Mouse (Mus musculus) small intestine, adult 2 months (tissue): ENCODE results near the gene Tex22. TPM values are rescaled to one million over a fixed set of nuclear protein-coding genes. Genes with fewer than 3 reads are reported as not detected.

Experiments
- H3K27ac ChIP-seq: fragments of 200-500 bp; 2 replicates; pipeline ENCODE4 v1.5.1; 2012; ENCODE audit warnings: low read depth, low read length, control low read depth, inconsistent platforms; ENCODE audit not compliant: insufficient read depth
- H3K27me3 ChIP-seq: fragments of 200-500 bp; 2 replicates; pipeline ENCODE4 v1.6.1; 2012; ENCODE audit warnings: mild to moderate bottlenecking, moderate library complexity, low read length, inconsistent platforms; ENCODE audit not compliant: control insufficient read depth, insufficient read depth
- H3K36me3 ChIP-seq: fragments of 200-500 bp; 2 replicates; pipeline ENCODE4 v1.6.1; 2012; ENCODE audit warnings: mild to moderate bottlenecking, low read length, control low read depth, inconsistent platforms; ENCODE audit not compliant: control insufficient read depth, insufficient read depth
- H3K4me1 ChIP-seq: fragments of 200-500 bp; 2 replicates; pipeline ENCODE4 v1.6.1; 2012; ENCODE audit warnings: low read length, inconsistent platforms, mixed read lengths; ENCODE audit not compliant: control insufficient read depth, insufficient read depth, insufficient read length
- H3K4me3 ChIP-seq: fragments of 200-500 bp; 2 replicates; pipeline ENCODE4 v1.5.1; 2012; ENCODE audit warnings: low read depth, mild to moderate bottlenecking, control low read depth, inconsistent platforms, low read length, moderate library complexity
- CTCF ChIP-seq: fragments of 200-500 bp; IDR thresholded peaks from 2 replicates; pipeline ENCODE4 v1.5.1; 2012; ENCODE audit warnings: low read depth, mild to moderate bottlenecking, control low read depth, inconsistent platforms, low read length, moderate library complexity, mixed read lengths; ENCODE audit not compliant: insufficient replicate concordance, insufficient read length; ENCODE audit errors: extremely low read depth
- POLR2A ChIP-seq: fragments of 200-500 bp; IDR thresholded peaks from 2 replicates; pipeline ENCODE4 v1.6.1; 2012; ENCODE audit warnings: low read depth, mild to moderate bottlenecking, control low read depth, inconsistent platforms, low read length, moderate library complexity
- WGBS: fragments of 180-500 bp; shearing (Covaris S2); methylation state at CpG from one replicate; pipeline ENCODE4 v1.1.7; 2018; 5-methylcytosine and 5-hydroxymethylcytosine counted together
- polyA plus RNA-seq: library from polyadenylated mRNA; depleted of rRNA; stranded (reverse); fragments of >200 nt; gene quantifications from 2 replicates; pipeline ENCODE4 v1.2.3, GENCODE M21; 2012

Gene Tex22
- polyA plus RNA-seq, 1 experiment = not detected

DNA sequence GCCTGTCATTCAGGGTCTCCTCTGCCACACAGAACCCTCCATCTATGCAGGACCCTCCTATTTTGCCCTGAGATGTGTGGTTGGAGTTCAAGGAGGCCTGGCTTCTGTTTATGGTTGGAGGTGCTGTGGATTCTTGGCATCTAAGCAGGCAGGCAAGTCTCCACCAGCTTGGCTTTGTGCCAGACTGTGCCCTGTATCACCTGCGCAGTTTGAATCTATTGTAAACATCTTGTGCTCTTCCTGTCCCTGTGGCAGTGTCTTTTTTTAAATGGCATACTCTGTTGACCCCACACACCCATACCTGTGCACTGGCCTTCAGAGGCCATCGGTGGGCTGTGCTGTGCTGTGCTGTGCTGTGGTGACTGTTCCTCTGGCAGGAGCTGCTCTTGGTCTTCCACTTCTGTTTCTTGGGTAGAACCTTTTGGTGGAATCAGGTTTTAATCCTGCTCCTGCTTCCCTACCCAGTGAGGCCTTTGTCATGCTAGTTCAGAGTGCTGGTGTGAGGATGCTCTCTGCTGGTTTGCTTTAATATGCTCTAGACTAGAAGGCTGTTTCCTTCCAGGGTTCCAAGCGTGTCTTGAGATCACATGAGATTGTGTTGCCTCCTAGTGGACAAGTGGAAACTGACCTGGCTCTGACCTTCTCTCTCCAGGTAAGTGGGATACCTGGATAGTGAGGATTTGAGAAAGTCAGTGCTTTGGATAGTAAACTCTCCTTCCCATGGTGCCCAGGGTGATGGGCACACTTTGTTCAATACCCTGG is 29.2 kb upstream of the Tex22 start:
- Histone ChIP-seq H3K36me3 (peaks cover 19% of the 10 kb centered on the region), H3K4me1 (no peaks in the 10 kb centered on the region), H3K27ac (no peak overlapping the region), H3K27me3 (no peaks in the 10 kb centered on the region), H3K4me3 (no peak overlapping the region)
- TF ChIP-seq CTCF = no peak
- TF ChIP-seq POLR2A = no peak
- WGBS = 50% methylated on average over 3 of the region's 3 CpGs

DNA sequence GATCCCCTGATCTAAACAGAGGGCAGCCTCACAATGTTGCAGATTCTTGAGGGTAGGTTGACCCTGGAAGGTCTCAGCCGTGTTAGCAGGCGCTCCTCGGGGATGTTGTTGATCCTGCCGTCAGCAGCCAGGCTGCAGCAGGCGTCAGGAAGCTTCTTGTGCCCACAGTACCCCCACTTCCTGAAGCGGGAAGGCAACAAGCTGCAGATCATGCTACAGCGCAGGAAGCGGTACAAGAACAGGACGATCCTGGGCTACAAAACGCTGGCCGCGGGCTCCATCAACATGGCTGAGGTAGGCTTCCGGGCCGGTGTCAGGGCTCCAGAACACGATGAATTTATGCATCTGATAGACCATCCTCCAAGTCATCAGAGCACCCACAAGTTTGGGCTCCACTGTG is 27.4 kb upstream of the Tex22 start:
- H3K4me3 ChIP-seq = no peak overlapping the region
- H3K27ac ChIP-seq = no peak overlapping the region
- H3K27me3 ChIP-seq = no peaks in the 10 kb centered on the region
- H3K4me1 ChIP-seq = no peaks in the 10 kb centered on the region
- TF ChIP-seq CTCF = no peak
- TF ChIP-seq POLR2A = no peak
- H3K36me3 ChIP-seq = peaks cover 24% of the 10 kb centered on the region
- WGBS = 85% methylated on average over 15 of the region's 15 CpGs

DNA sequence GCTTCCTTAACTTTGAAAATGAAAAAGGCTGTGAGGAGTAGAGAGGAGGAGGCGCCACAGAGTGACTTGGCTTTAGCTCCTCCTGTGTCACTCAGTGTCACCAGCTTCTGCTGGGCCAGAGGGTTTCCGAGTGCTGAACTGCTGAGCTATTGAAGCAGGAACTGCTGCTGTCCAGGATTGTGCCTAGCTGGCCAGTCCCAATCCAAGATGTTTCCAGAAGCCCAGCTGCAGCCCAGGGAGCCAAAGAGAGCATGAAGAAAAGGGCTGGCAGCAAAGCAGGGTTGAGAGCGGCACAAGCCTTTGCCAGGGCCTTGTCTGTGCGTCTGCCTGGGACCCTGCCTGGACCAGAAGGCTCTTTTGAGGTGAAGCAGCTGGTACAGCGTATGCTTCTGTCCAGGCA is 26.2 kb upstream of the Tex22 start:
- whole genome bisulfite sequencing = 96% methylated on average over 5 of the region's 5 CpGs

DNA sequence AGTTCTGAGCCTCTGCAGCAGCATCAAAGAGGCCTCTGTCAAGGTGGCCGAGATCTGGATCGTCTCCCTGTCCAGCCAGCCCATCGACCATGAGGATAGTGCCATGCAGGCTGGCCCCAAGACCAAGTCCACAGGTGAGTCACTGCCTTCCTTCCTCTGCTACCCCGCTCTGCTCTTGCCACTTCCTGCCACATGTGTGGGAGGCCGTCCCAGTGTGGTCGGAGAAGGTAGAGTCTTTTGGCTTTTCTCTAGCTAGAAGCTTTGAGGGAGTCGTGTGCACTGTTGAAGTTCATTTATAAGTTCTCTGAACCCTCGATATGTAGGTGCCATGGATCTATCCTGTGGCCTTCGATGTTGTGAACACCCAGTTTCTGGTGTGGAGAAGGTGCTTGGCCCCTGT is 24.5 kb upstream of the Tex22 start:
- TF ChIP-seq CTCF (no peak), POLR2A (no peak)
- H3K4me1 ChIP-seq = no peaks in the 10 kb centered on the region
- no peak overlapping the region for H3K4me3 ChIP-seq
- 78% methylated on average over 9 of the region's 9 CpGs for whole genome bisulfite sequencing
- H3K27me3 ChIP-seq = no peaks in the 10 kb centered on the region
- peaks cover 41% of the 10 kb centered on the region for H3K36me3 ChIP-seq
- no peak overlapping the region for H3K27ac ChIP-seq

More for the DNA sequence above, 26.2 kb upstream of the Tex22 start:
- H3K27ac ChIP-seq = no peak overlapping the region
- H3K4me3 ChIP-seq = no peak overlapping the region
- peaks cover 30% of the 10 kb centered on the region for H3K36me3 ChIP-seq
- H3K4me1 ChIP-seq = no peaks in the 10 kb centered on the region
- TF ChIP-seq POLR2A (no peak), CTCF (no peak)
- H3K27me3 ChIP-seq = no peaks in the 10 kb centered on the region

DNA sequence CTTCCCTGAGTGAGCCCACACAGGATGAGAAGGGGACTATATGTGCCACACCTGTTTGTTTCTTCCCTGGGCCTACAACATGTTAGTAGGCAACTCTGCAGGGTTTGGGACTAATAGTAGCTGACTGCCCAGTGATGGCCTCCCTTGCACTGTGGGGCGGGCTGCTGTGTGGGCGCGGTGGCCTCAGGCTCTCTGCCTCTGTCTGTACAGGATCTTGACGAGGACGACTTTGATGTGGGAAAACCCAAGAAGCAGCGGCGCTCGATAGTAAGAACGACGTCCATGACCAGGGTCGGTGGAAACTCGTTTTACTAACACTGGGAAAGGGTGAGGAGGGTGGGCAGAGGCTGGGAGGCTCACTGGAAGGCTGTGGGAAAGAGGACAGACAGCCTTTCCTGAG is 23.6 kb upstream of the Tex22 start:
- 89% methylated on average over 12 of the region's 12 CpGs for WGBS
- no peaks in the 10 kb centered on the region for H3K4me1 ChIP-seq
- no peak overlapping the region for H3K4me3 ChIP-seq
- H3K36me3 ChIP-seq = peaks cover 41% of the 10 kb centered on the region
- no peaks in the 10 kb centered on the region for H3K27me3 ChIP-seq
- no peak for TF ChIP-seq POLR2A
- no peak for TF ChIP-seq CTCF
- H3K27ac ChIP-seq = no peak overlapping the region

DNA sequence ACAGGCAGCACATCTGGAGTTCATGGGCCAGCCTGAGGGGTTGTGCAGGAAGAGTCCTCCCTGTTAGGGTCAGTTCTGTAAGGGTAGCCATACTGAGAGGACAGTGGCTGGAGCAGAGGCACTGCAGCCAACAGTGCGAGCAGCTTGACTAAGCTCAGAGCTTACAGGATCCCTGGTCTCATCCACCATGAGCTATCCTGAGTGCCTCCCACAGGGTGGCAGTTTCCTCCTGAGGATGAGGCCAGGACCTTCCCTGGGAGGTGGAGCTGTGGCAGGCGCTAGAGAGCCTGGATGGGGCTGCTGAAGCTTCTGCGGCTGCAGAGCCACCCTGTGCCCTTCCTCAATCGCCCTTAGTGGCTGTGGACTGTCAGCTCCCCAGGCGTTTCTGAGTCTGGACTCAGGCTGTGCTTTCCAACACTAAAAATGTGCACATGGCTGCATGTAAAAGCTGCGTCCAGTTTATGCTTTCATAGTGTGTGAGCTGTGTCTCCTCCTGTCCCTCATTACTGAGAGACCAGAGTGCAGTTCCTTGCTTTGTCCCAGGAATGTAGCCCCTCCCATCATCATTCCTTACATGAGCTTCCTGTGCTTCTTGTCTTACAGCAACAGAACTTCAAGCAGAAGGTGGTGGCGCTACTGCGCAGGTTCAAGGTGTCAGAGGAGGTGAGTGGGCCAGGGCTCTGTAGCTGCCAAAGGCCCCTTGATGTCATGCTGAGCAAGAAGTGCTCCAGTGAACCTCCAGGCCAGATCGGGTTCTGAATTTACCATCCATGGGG is 22.5 kb upstream of the Tex22 start:
- Histone ChIP-seq H3K4me3 (no peak overlapping the region), H3K27me3 (no peaks in the 10 kb centered on the region), H3K36me3 (peaks cover 32% of the 10 kb centered on the region), H3K27ac (no peak overlapping the region), H3K4me1 (no peaks in the 10 kb centered on the region)
- 73% methylated on average over 9 of the region's 9 CpGs for whole genome bisulfite sequencing
- TF ChIP-seq CTCF (no peak), POLR2A (no peak)

DNA sequence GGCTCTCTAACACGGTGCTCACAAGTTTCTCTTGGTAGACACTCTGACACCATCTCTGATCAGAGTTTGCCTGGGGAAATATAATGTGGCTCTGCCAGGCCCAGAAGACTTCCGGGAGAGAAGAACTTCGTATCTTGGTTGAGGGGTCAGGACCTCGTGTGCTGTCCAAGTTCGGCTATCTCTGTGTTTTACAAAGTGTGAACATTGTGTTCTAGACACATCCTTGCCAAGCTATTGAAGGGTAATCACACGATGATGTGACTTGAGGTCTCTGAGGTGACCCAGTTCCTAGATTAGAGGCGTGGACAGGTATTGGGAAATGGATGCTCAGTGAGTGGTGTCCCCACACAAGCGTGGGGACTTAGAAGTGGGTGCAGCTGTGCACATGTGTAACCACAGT is 18.2 kb upstream of the Tex22 start:
- Histone ChIP-seq H3K27me3 (no peaks in the 10 kb centered on the region), H3K4me1 (no peaks in the 10 kb centered on the region), H3K4me3 (no peak overlapping the region), H3K36me3 (peaks cover 45% of the 10 kb centered on the region), H3K27ac (no peak overlapping the region)
- TF ChIP-seq CTCF = no peak
- no peak for TF ChIP-seq POLR2A
- WGBS = 84% methylated on average over 8 of the region's 8 CpGs
